Mouse (Mus musculus): Measurements from ENCODE around the gene Pdcd1lg2. TPM values are rescaled to one million over a fixed set of nuclear protein-coding genes. Genes with fewer than 3 reads are reported as not detected.

The Pdcd1lg2 gene
- total and polyA plus RNA-seq, 3 experiments = 1.7 to 5.4 TPM; not detected in 1

- TF ChIP-seq POLR2A (IDR thresholded peaks at IDR 0.05; ENCODE audit: control insufficient read depth in 1 of 2, insufficient read depth in 1 of 2, low read depth in 1 of 2, low read length in 2 of 2, poor library complexity in 1 of 2) = peak in 1 of 2 experiments; percentile 41; a peak in 2 of 4 replicates
- peak; percentile 77 for TF ChIP-seq ZC3H11A (IDR thresholded peaks at IDR 0.05; ENCODE audit: low read depth, low read length)
- TF ChIP-seq UBTF (IDR thresholded peaks at IDR 0.05; ENCODE audit: borderline replicate concordance, insufficient read depth, low read depth, low read length) = peak; percentile 96
- TF ChIP-seq GATA1 (IDR thresholded peaks at IDR 0.05; ENCODE audit: low read depth, low read length) = peak; percentile 100
- TF ChIP-seq MXI1 (IDR thresholded peaks at IDR 0.05; ENCODE audit: low read depth, low read length) = peak; percentile 99
- TF ChIP-seq RAD21 (IDR thresholded peaks at IDR 0.05; ENCODE audit: low read depth, low read length) = peak; percentile 7; the same call in 1 of the 2 replicates
- TF ChIP-seq SIN3A (IDR thresholded peaks at IDR 0.05; ENCODE audit: low read length) = peak; percentile 99
- peak; percentile 95 for TF ChIP-seq MYB (IDR thresholded peaks at IDR 0.05; ENCODE audit: low read depth, low read length)
- peak; percentile 78 for TF ChIP-seq HCFC1 (IDR thresholded peaks at IDR 0.05; ENCODE audit: low read depth, low read length)
Measured at GRCm38 (mm10) chr19:29430953-29431352, 20.2 kb downstream of the Pdcd1lg2 start (continued).

GRCm38 (mm10) chr19:29436793-29437479, 26.2 kb downstream of the Pdcd1lg2 start:
- Histone ChIP-seq H3K9ac (ENCODE audit: control insufficient read depth, low read depth, low read length, poor library complexity, severe bottlenecking) (peak overlapping the region; percentile 65), H3K27me3 (ENCODE audit: control insufficient read depth in 1 of 2, insufficient read depth in 2 of 2, low read length in 2 of 2) (no peaks in the 10 kb centered on the region), H3K27ac (ENCODE audit: control insufficient read depth, low read depth, low read length) (peak overlapping the region; percentile 59), H3K36me3 (ENCODE audit: control insufficient read depth in 1 of 2, insufficient read depth in 2 of 2, low read length in 2 of 2) (peaks cover 0 to 49% of the 10 kb centered on the region in 2 experiments; a peak in 2 of 4 replicates), H3K79me2 (ENCODE audit: control insufficient read depth, insufficient read depth, low read length, poor library complexity) (no peaks in the 10 kb centered on the region), H3K4me1 (ENCODE audit: control insufficient read depth in 1 of 2, insufficient read depth in 2 of 2, low read length in 2 of 2) (peaks cover 36 to 39% of the 10 kb centered on the region in 2 experiments), H3K9me3 (replicated peaks; ENCODE audit: insufficient read depth, low read length) (no peaks in the 10 kb centered on the region), H3K4me3 (ENCODE audit: control insufficient read depth in 1 of 2, insufficient read depth in 1 of 2, low read depth in 2 of 2, low read length in 2 of 2) (peak overlapping the region; percentile 60 to 64)
- TF ChIP-seq CHD2 (IDR thresholded peaks at IDR 0.05; ENCODE audit: low read length) (no peak; the same call in 1 of the 2 replicates), POLR2A (IDR thresholded peaks at IDR 0.05; ENCODE audit: control insufficient read depth in 1 of 2, insufficient read depth in 1 of 2, low read depth in 1 of 2, low read length in 2 of 2, poor library complexity in 1 of 2) (peak in 1 of 2 experiments; percentile 50; a peak in 3 of 4 replicates), GATA1 (IDR thresholded peaks at IDR 0.05; ENCODE audit: low read depth, low read length) (peak; percentile 90), CTCF (IDR thresholded peaks at IDR 0.05 in 2 of 3, conservative IDR thresholded peaks at IDR 0.05 in 1 of 3; ENCODE audit: control insufficient read depth in 1 of 3, insufficient read depth in 1 of 3, low read depth in 2 of 3, low read length in 3 of 3, poor library complexity in 1 of 3, severe bottlenecking in 1 of 3) (peak in 1 of 3 experiments; percentile 2; a peak in 1 of 6 replicates), ZMIZ1 (IDR thresholded peaks at IDR 0.05; ENCODE audit: low read depth, low read length) (0 out of 2 replicates have a peak, but pooled peaks have one; percentile 80), MYB (IDR thresholded peaks at IDR 0.05; ENCODE audit: low read depth, low read length) (0 out of 2 replicates have a peak, but pooled peaks have one; percentile 7), RCOR1 (IDR thresholded peaks at IDR 0.05; ENCODE audit: low read depth, low read length) (peak; percentile 74), UBTF (IDR thresholded peaks at IDR 0.05; ENCODE audit: borderline replicate concordance, insufficient read depth, low read depth, low read length) (0 out of 2 replicates have a peak, but pooled peaks have one; percentile 35), MAX (IDR thresholded peaks at IDR 0.05; ENCODE audit: low read length) (peak; percentile 62; the same call in 1 of the 2 replicates), ZKSCAN1 (IDR thresholded peaks at IDR 0.05; ENCODE audit: low read depth, low read length) (no peak), ZNF384 (IDR thresholded peaks at IDR 0.05; ENCODE audit: low read depth, low read length) (no peak), TCF12 (IDR thresholded peaks at IDR 0.05; ENCODE audit: low read depth, low read length) (peak; percentile 96), EP300 (IDR thresholded peaks at IDR 0.05; ENCODE audit: low read depth in 1 of 2, low read length in 2 of 2) (peak; percentile 95 to 96), SIN3A (IDR thresholded peaks at IDR 0.05; ENCODE audit: low read length) (peak; percentile 67), HCFC1 (IDR thresholded peaks at IDR 0.05; ENCODE audit: low read depth, low read length) (0 out of 2 replicates have a peak, but pooled peaks have one; percentile 9), ELF1 (IDR thresholded peaks at IDR 0.05; ENCODE audit: low read depth, low read length) (peak; percentile 64; the same call in 1 of the 2 replicates), MYC (IDR thresholded peaks at IDR 0.05; ENCODE audit: low read depth, low read length) (peak; percentile 56; the same call in 1 of the 2 replicates), NELFE (IDR thresholded peaks at IDR 0.05; ENCODE audit: low read depth, low read length) (no peak; the same call in 1 of the 2 replicates), ZC3H11A (IDR thresholded peaks at IDR 0.05; ENCODE audit: low read depth, low read length) (peak; percentile 26; the same call in 1 of the 2 replicates), TAL1 (IDR thresholded peaks at IDR 0.05; ENCODE audit: low read length) (peak; percentile 99), TBP (IDR thresholded peaks at IDR 0.05; ENCODE audit: low read depth, low read length) (peak; percentile 77), KAT2A (conservative IDR thresholded peaks at IDR 0.05; ENCODE audit: low read depth, low read length) (no peak), MXI1 (IDR thresholded peaks at IDR 0.05; ENCODE audit: low read depth, low read length) (peak; percentile 65), ETS1 (IDR thresholded peaks at IDR 0.05; ENCODE audit: low read depth, low read length) (peak; percentile 85), POLR2AphosphoS5 (IDR thresholded peaks at IDR 0.05; ENCODE audit: borderline replicate concordance, low read depth, low read length) (peak; percentile 88; the same call in 1 of the 2 replicates), CHD1 (IDR thresholded peaks at IDR 0.05; ENCODE audit: low read depth, low read length) (0 out of 2 replicates have a peak, but pooled peaks have one; percentile 67), MAZ (IDR thresholded peaks at IDR 0.05; ENCODE audit: low read depth, low read length) (0 out of 2 replicates have a peak, but pooled peaks have one; percentile 32), USF1 (IDR thresholded peaks at IDR 0.05; ENCODE audit: low read depth, low read length) (no peak)
- peak; percentile 96 for DNase-seq (ENCODE audit: low read depth, low spot score)

All from MEL (cell line).